Mouse (Mus musculus): Measurements from ENCODE around the gene 1700016D06Rik. TPM values are rescaled to one million over a fixed set of nuclear protein-coding genes. Genes with fewer than 3 reads are reported as not detected.

The 1700016D06Rik gene
- polyA plus RNA-seq, 1 experiment from 2014 or later, result not detected

DNA sequence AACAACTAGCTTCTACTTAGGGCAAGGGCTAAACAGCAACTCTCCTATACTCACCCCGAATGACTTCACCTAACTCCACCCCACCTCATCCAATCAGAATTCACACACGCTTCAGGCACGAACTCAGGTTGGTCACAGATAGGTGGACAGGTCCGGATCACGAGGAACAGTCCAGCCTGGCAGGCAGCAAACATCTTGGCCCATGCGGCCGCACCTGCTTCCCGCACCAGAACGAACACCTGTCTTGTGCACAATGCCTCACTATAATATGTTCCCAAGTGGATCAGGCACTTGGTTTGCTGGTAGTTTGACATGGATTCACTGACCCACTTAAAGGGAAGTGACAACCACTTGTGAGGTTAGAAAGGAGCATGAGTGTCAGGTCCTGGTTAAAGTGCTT, 92.0 kb downstream of the 1700016D06Rik start:
- WGBS, result 95% methylated on average over 9 of the region's 9 CpGs
- H3K9ac ChIP-seq, result no peak overlapping the region
- peaks cover 54% of the 10 kb centered on the region for H3K36me3 ChIP-seq
- no peak overlapping the region for H3K4me2 ChIP-seq (replicated peaks)
- no peak overlapping the region for H3K27ac ChIP-seq (replicated peaks)
- 0 out of 2 replicates have a peak, but pooled peaks cover 3% of the 10 kb centered on the region for H3K9me3 ChIP-seq (replicated peaks)
- no peaks in the 10 kb centered on the region for H3K27me3 ChIP-seq
- no peak overlapping the region for H3K4me3 ChIP-seq (replicated peaks)
- no peaks in the 10 kb centered on the region for H3K4me1 ChIP-seq
- no peak for ATAC-seq (ENCODE audit: insufficient number of reproducible peaks, low FRiP score, low TSS enrichment, low read depth)

Small RNA genes lying within 50 kb of the gene (microRNA-seq; reads per million reads assigned to microRNA genes)
- gene Mir7238 (ENCODE audit: borderline number of aligned reads), result 0.69 reads per million

Other genes with a start within 250 kb of the 1700016D06Rik start
- gene Rab20, start 222.4 kb downstream of the 1700016D06Rik start, polyA plus RNA-seq (2015; fragmentation: Nextera tagmentation; extraction: Ambion mirVana), result 2.0 and 2.1 TPM in 2 replicates
- gene Naxd, start 203.6 kb downstream of the 1700016D06Rik start, polyA plus RNA-seq (2015; fragmentation: Nextera tagmentation; extraction: Ambion mirVana), result 120 and 132 TPM in 2 replicates
- 28.7 and 31.4 TPM in 2 replicates for gene Cars2, start 150.3 kb downstream of the 1700016D06Rik start, polyA plus RNA-seq (2015; fragmentation: Nextera tagmentation; extraction: Ambion mirVana)
- gene Ing1, start 145.5 kb downstream of the 1700016D06Rik start, polyA plus RNA-seq (2015; fragmentation: Nextera tagmentation; extraction: Ambion mirVana), result 36.3 and 49.5 TPM in 2 replicates
- 80.2 and 82.4 TPM in 2 replicates for gene Ankrd10, start 65.3 kb downstream of the 1700016D06Rik start, polyA plus RNA-seq (2015; fragmentation: Nextera tagmentation; extraction: Ambion mirVana)
- 51.4 and 51.6 TPM in 2 replicates for gene Arhgef7, start 26.7 kb upstream of the 1700016D06Rik start, polyA plus RNA-seq (2015; fragmentation: Nextera tagmentation; extraction: Ambion mirVana)
- not detected in 2 replicates for gene Tex29, start 139.4 kb upstream of the 1700016D06Rik start, polyA plus RNA-seq (2015; fragmentation: Nextera tagmentation; extraction: Ambion mirVana)